Mouse (Mus musculus) cortical plate, adult 2 months (tissue): ENCODE data around the gene Cyp17a1.

ENCODE experiments used
- CTCF ChIP-seq: fragments of 200-500 bp; IDR thresholded peaks from 2 replicates; pipeline ENCODE4 v1.5.1; 2011; ENCODE audit warnings: mild to moderate bottlenecking, control low read depth, low read length; ENCODE audit not compliant: insufficient read depth; ENCODE audit errors: extremely low read depth
- POLR2A ChIP-seq: fragments of 200-500 bp; IDR thresholded peaks from 2 replicates; pipeline ENCODE4 v1.6.1; 2011; ENCODE audit warnings: mild to moderate bottlenecking, low read length, control low read depth; ENCODE audit not compliant: insufficient read depth; ENCODE audit errors: extremely low read depth

- TF ChIP-seq POLR2A (no peak), CTCF (no peak)
Observed at GRCm38 (mm10) chr19:46714234-46714633, 41.3 kb upstream of the Cyp17a1 start.
